ENCODE assay signal across 13 mouse cellular contexts in the genomic region with DNA sequence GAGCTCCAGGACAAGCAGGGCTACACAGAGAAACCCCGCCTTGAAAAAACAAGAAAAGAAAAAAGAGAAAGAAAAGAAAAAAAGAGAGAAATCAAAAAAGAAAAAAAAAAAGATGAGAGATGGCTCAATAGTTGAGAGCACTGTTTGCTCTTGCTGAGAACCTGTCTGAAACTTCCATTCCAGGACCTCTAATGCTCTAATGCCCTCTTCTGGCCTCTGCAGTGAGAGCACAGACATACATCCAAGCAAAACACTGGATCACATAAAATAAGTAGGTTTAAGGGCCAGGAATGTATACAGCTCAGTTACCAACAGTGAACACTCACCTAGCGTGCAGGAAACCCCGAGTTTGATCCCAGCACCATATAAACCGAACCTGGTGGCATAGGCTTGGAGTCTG. TPM values are rescaled to one million over a fixed set of nuclear protein-coding genes. Genes with fewer than 3 reads are reported as not detected.
DNase-seq lines count a peak whose midpoint lies in the region; ATAC-seq and TF ChIP-seq lines count a peak whose summit lies in the region.
"Had no signal": no experiment of that assay in that cellular context is flagged by ENCODE, and none has a peak within 500 bp of the region (broad histone marks: within the 10 kb centered on the region; RNA-seq: fewer than 3 reads in every experiment).

No protein-coding gene starts in this region.

- H3K4me3 ChIP-seq in heart, postnatal 0 days (ENCODE audit: low read depth, low read length), result no peak overlapping the region
- H3K4me3 ChIP-seq in liver, embryonic 12.5 days, result no peak overlapping the region
- H3K4me3 ChIP-seq: embryonic facial prominence, embryonic 15.5 days; forebrain, embryonic 13.5 days; left cerebral cortex, adult 2 months had no signal

- no peak for DNase-seq in heart, postnatal 0 days (ENCODE audit: low spot score)
- DNase-seq in heart, adult 9 months (ENCODE audit: low spot score in 2 of 2), result no peak
- DNase-seq in 416B (ENCODE audit: low read depth) (peak; percentile 76), R1 (ENCODE audit: low read depth, low spot score) (peak; percentile 34)
- DNase-seq in urinary bladder, postnatal 4 days (ENCODE audit: low spot score in 2 of 2), result no peak
- DNase-seq in gastrocnemius, postnatal 10 days, result no peak
- DNase-seq in thymus, adult 18-20 months, result no peak
- DNase-seq: cerebellum, adult 11 months; heart, postnatal 36 days had no signal

- H3K27ac ChIP-seq in heart, postnatal 0 days (ENCODE audit: low read depth), result no peak overlapping the region
- no peak overlapping the region for H3K27ac ChIP-seq in liver, embryonic 12.5 days
- H3K27ac ChIP-seq: embryonic facial prominence, embryonic 15.5 days; forebrain, embryonic 13.5 days; left cerebral cortex, adult 2 months had no signal

- H3K4me2 ChIP-seq in heart, postnatal 0 days (ENCODE audit: low read depth, low read length), result no peak overlapping the region
- no peak overlapping the region for H3K4me2 ChIP-seq in liver, embryonic 12.5 days
- H3K4me2 ChIP-seq: embryonic facial prominence, embryonic 15.5 days; forebrain, embryonic 13.5 days had no signal

- no peaks in the 10 kb centered on the region for H3K4me1 ChIP-seq in heart, postnatal 0 days (ENCODE audit: control insufficient read depth, insufficient read depth)
- peaks cover 22% of the 10 kb centered on the region for H3K4me1 ChIP-seq in liver, embryonic 12.5 days
- H3K4me1 ChIP-seq: embryonic facial prominence, embryonic 15.5 days; forebrain, embryonic 13.5 days had no signal

- H3K9me3 ChIP-seq in heart, postnatal 0 days (replicated peaks; ENCODE audit: control insufficient read depth, low read length), result no peaks in the 10 kb centered on the region
- no peaks in the 10 kb centered on the region for H3K9me3 ChIP-seq in liver, embryonic 12.5 days (replicated peaks)
- H3K9me3 ChIP-seq: embryonic facial prominence, embryonic 15.5 days; forebrain, embryonic 13.5 days had no signal

- 78% methylated on average over 4 of the region's 4 CpGs for WGBS in heart, postnatal 0 days
- 59% methylated on average over 4 of the region's 4 CpGs for WGBS in liver, embryonic 12.5 days (ENCODE audit: insufficient replicate concordance)

- H3K9ac ChIP-seq in heart, postnatal 0 days (replicated peaks; ENCODE audit: low read depth, low read length), result no peak overlapping the region
- no peak overlapping the region for H3K9ac ChIP-seq in liver, embryonic 12.5 days
- H3K9ac ChIP-seq: embryonic facial prominence, embryonic 15.5 days; forebrain, embryonic 13.5 days had no signal

- H3K27me3 ChIP-seq in heart, postnatal 0 days (ENCODE audit: control insufficient read depth, insufficient read depth, low read length), result no peaks in the 10 kb centered on the region
- H3K27me3 ChIP-seq in liver, embryonic 12.5 days (replicated peaks), result 0 out of 2 replicates have a peak, but pooled peaks cover 6% of the 10 kb centered on the region
- H3K27me3 ChIP-seq: embryonic facial prominence, embryonic 15.5 days; forebrain, embryonic 13.5 days had no signal

- no peak for TF ChIP-seq EP300 in heart, postnatal 0 days (IDR thresholded peaks at IDR 0.05; ENCODE audit: low read depth)

- no peaks in the 10 kb centered on the region for H3K36me3 ChIP-seq in heart, postnatal 0 days (replicated peaks; ENCODE audit: control insufficient read depth, insufficient read depth, low read length)
- H3K36me3 ChIP-seq in liver, embryonic 12.5 days, result no peaks in the 10 kb centered on the region
- H3K36me3 ChIP-seq: embryonic facial prominence, embryonic 15.5 days had no signal

- TF ChIP-seq CTCF in heart, postnatal 0 days (IDR thresholded peaks at IDR 0.05; ENCODE audit: low read depth), result 0 out of 2 replicates have a peak, but pooled peaks have one; percentile 18

- no peak for ATAC-seq in heart, postnatal 0 days (ENCODE audit: insufficient read depth, low read depth)
- ATAC-seq in liver, embryonic 12.5 days, result 0 out of 2 replicates have a peak, but pooled peaks have one; percentile 35
- ATAC-seq: forebrain, embryonic 13.5 days had no signal

RNA-seq across cellular contexts. Expression of a gene that starts 8.1 kb away (rescaled TPM):
- total RNA-seq in heart, postnatal 0 days (2014; rRNA removed; ENCODE audit: low replicate concordance), result 57.9 and 91.3 TPM in 2 replicates
- 13.2 and 15.4 TPM in 2 replicates for polyA plus RNA-seq in heart, postnatal 0 days (2015; fragmentation: Nextera tagmentation; extraction: Ambion mirVana)
- 52.6 and 59.4 TPM in 2 replicates for polyA plus RNA-seq in liver, embryonic 12.5 days (2016; fragmentation: Nextera tagmentation; extraction: Ambion mirVana)
- 10 to 100 TPM; 47.5 to 59.1 TPM for total RNA-seq in gastrocnemius, postnatal 10 days (2021)

RNA-seq across cellular contexts. Expression of a gene that starts 57.1 kb away (rescaled TPM):
- total RNA-seq in heart, postnatal 0 days (2014; rRNA removed; ENCODE audit: low replicate concordance), result 10.5 and 18.6 TPM in 2 replicates
- polyA plus RNA-seq in heart, postnatal 0 days (2015; fragmentation: Nextera tagmentation; extraction: Ambion mirVana), result 6.0 and 8.0 TPM in 2 replicates
- polyA plus RNA-seq in liver, embryonic 12.5 days (2016; fragmentation: Nextera tagmentation; extraction: Ambion mirVana), result 17.9 and 18.5 TPM in 2 replicates
- total RNA-seq in gastrocnemius, postnatal 10 days (2021), result 10 to 100 TPM; 23.4 to 30.2 TPM

Comparison
In these comparisons a context has a peak if more than half of its experiments do, and no peak if none do; other contexts are left out.
1. DNase-seq: peak in 416B (single experiment) and R1 (single experiment); none in heart, postnatal 0 days (single experiment), heart, adult 9 months (0 of 2), urinary bladder, postnatal 4 days (0 of 2), gastrocnemius, postnatal 10 days (single experiment) and thymus, adult 18-20 months (0 of 2).